In genomic region chr3:54915643-54916071, GRCm38 (mm10) we compare ENCODE assay signal across 7 mouse cellular contexts. TPM values are rescaled to one million over a fixed set of nuclear protein-coding genes. Genes with fewer than 3 reads are reported as not detected.
A peak's percentile ranks its signal among the peaks of the same experiment; 100 is the strongest.
DNase-seq lines count a peak whose midpoint lies in the region; ATAC-seq lines count a peak whose summit lies in the region.

Sertm1 (minus strand) TSS chr3:54915887.

- H3K36me3 ChIP-seq in forebrain, embryonic 11.5 days (ENCODE audit: control insufficient read depth, insufficient read depth, low read length), result no peaks in the 10 kb centered on the region
- H3K36me3 ChIP-seq in hindbrain, embryonic 14.5 days (replicated peaks; ENCODE audit: control insufficient read depth, insufficient read depth), result no peaks in the 10 kb centered on the region
- no peaks in the 10 kb centered on the region for H3K36me3 ChIP-seq in limb, embryonic 13.5 days

- H3K9me3 ChIP-seq in forebrain, embryonic 11.5 days (ENCODE audit: control insufficient read depth, low read length), result no peaks in the 10 kb centered on the region
- no peaks in the 10 kb centered on the region for H3K9me3 ChIP-seq in hindbrain, embryonic 14.5 days (ENCODE audit: control insufficient read depth, low read length)
- no peaks in the 10 kb centered on the region for H3K9me3 ChIP-seq in limb, embryonic 13.5 days

- peak within 1 kb of the TSS; percentile 51 for H3K4me3 ChIP-seq in forebrain, embryonic 11.5 days (ENCODE audit: low read depth, low read length)
- peak within 1 kb of the TSS; percentile 52 for H3K4me3 ChIP-seq in hindbrain, embryonic 14.5 days (replicated peaks; ENCODE audit: low read length)
- peak within 1 kb of the TSS; percentile 53 for H3K4me3 ChIP-seq in limb, embryonic 13.5 days

- WGBS in forebrain, embryonic 11.5 days, result under 1% methylated on average over 38 of the region's 38 CpGs
- under 1% methylated on average over 37 of the region's 38 CpGs for WGBS in hindbrain, embryonic 14.5 days
- under 1% methylated on average over 38 of the region's 38 CpGs for WGBS in limb, embryonic 13.5 days

- DNase-seq in ovary, adult 18-20 months (ENCODE audit: low spot score), result peak; percentile 4
- no peak for DNase-seq in ovary, postnatal 10 days (ENCODE audit: low spot score)
- DNase-seq in forebrain, embryonic 11.5 days (ENCODE audit: low spot score), result peak; percentile 89
- peak; percentile 72 for DNase-seq in hindbrain, embryonic 14.5 days (ENCODE audit: low spot score)
- DNase-seq in right cerebral cortex, adult 18-20 months, result peak; percentile 66
- no peak for DNase-seq in thymus, postnatal 25 days

- H3K27me3 ChIP-seq in forebrain, embryonic 11.5 days (ENCODE audit: control insufficient read depth, insufficient read depth, low read length), result peaks cover 8% of the 10 kb centered on the region; the same call in 1 of the 2 replicates
- H3K27me3 ChIP-seq in hindbrain, embryonic 14.5 days (ENCODE audit: control insufficient read depth, insufficient read depth, low read length), result peaks cover 5% of the 10 kb centered on the region; the same call in 1 of the 2 replicates
- peaks cover 55% of the 10 kb centered on the region for H3K27me3 ChIP-seq in limb, embryonic 13.5 days

- H3K4me2 ChIP-seq in forebrain, embryonic 11.5 days (ENCODE audit: low read depth, low read length, severe bottlenecking), result peak within 1 kb of the TSS; percentile 86
- H3K4me2 ChIP-seq in hindbrain, embryonic 14.5 days (replicated peaks), result peak within 1 kb of the TSS; percentile 84
- H3K4me2 ChIP-seq in limb, embryonic 13.5 days (replicated peaks), result peak within 1 kb of the TSS; percentile 93

- H3K9ac ChIP-seq in forebrain, embryonic 11.5 days (ENCODE audit: low read length), result peak within 1 kb of the TSS; percentile 52
- peak within 1 kb of the TSS; percentile 61 for H3K9ac ChIP-seq in hindbrain, embryonic 14.5 days
- peak within 1 kb of the TSS; percentile 56 for H3K9ac ChIP-seq in limb, embryonic 13.5 days

- peak; percentile 99 for ATAC-seq in forebrain, embryonic 11.5 days (replicated peaks; ENCODE audit: low FRiP score)
- ATAC-seq in hindbrain, embryonic 14.5 days (ENCODE audit: low FRiP score), result peak; percentile 97
- ATAC-seq in limb, embryonic 13.5 days (ENCODE audit: low FRiP score, low read depth), result peak; percentile 95

- H3K27ac ChIP-seq in forebrain, embryonic 11.5 days (ENCODE audit: low read depth, low read length), result no peak within 1 kb of the TSS
- no peak within 1 kb of the TSS for H3K27ac ChIP-seq in hindbrain, embryonic 14.5 days
- no peak within 1 kb of the TSS for H3K27ac ChIP-seq in limb, embryonic 13.5 days

- H3K4me1 ChIP-seq in forebrain, embryonic 11.5 days (replicated peaks; ENCODE audit: control insufficient read depth, insufficient read depth, low read length), result no peaks in the 10 kb centered on the region; the same call in 1 of the 2 replicates
- no peaks in the 10 kb centered on the region for H3K4me1 ChIP-seq in hindbrain, embryonic 14.5 days (replicated peaks; ENCODE audit: control insufficient read depth, insufficient read depth, low read length)
- H3K4me1 ChIP-seq in limb, embryonic 13.5 days, result peaks cover 17% of the 10 kb centered on the region

RNA-seq across cellular contexts. Expression of gene Sertm1, which starts in this region (rescaled TPM):
- 0.64 and 0.73 TPM in 2 replicates for polyA plus RNA-seq in forebrain, embryonic 11.5 days (2014; fragmentation: Nextera tagmentation; extraction: Ambion mirVana)
- 1.4 and 1.5 TPM in 2 replicates for polyA plus RNA-seq in hindbrain, embryonic 14.5 days (2014; fragmentation: Nextera tagmentation; extraction: Ambion mirVana)
- 0.13 and 0.23 TPM in 2 replicates for polyA plus RNA-seq in limb, embryonic 13.5 days (2015; fragmentation: Nextera tagmentation; extraction: Ambion mirVana)

Comparison
In these comparisons a context has a peak if more than half of its experiments do, and no peak if none do; other contexts are left out.
1. DNase-seq: peak in ovary, adult 18-20 months (single experiment), hindbrain, embryonic 14.5 days (single experiment) and right cerebral cortex, adult 18-20 months (single experiment); none in ovary, postnatal 10 days (single experiment) and thymus, postnatal 25 days (single experiment).
2. Peak in DNase-seq, ATAC-seq, H3K4me3 ChIP-seq, H3K9ac ChIP-seq and H3K4me2 ChIP-seq in forebrain, embryonic 11.5 days; RNA of the gene not detected or under 1 TPM.
3. Peak in ATAC-seq, H3K4me3 ChIP-seq, H3K9ac ChIP-seq and H3K4me2 ChIP-seq in limb, embryonic 13.5 days; RNA of the gene not detected or under 1 TPM.
4. Peak in every context shown above with its lines, with median percentiles within 50 percentile points of each other: ATAC-seq, H3K4me2 ChIP-seq, H3K4me3 ChIP-seq and H3K9ac ChIP-seq.